Mouse (Mus musculus): ENCODE measurements at regions not wholly inside any gene's neighbourhood (a gene's known extent, or its start where the extent isn't known, plus 50 kb on each side); places are given as distances from the start of the nearest gene placed in this dataset.

DNA sequence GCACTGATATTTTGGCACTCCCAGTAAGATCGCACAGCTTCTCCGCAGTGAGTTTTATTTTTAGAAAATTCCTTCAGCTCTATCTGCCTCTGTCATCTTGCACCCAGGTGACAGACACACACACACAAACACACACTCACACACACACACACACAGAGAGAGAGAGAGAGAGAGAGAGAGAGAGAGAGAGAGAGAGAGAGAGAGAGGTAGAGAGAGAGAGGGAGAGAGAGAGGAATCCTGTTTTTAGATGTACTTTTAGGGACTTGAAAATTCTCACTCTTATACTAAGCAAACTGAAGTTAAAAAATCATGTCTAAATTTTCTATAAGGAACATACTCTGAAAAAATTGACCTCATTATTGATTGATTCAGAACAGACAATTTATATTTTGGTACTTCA is 210.2 kb upstream of the Cdh10 start:
- CTCF ChIA-PET = interaction anchor here (0.6 kb wide), 1 partner anchor 1409 kb away, joined by 3 read pairs; no protein-coding TSS in a partner anchor

DNA sequence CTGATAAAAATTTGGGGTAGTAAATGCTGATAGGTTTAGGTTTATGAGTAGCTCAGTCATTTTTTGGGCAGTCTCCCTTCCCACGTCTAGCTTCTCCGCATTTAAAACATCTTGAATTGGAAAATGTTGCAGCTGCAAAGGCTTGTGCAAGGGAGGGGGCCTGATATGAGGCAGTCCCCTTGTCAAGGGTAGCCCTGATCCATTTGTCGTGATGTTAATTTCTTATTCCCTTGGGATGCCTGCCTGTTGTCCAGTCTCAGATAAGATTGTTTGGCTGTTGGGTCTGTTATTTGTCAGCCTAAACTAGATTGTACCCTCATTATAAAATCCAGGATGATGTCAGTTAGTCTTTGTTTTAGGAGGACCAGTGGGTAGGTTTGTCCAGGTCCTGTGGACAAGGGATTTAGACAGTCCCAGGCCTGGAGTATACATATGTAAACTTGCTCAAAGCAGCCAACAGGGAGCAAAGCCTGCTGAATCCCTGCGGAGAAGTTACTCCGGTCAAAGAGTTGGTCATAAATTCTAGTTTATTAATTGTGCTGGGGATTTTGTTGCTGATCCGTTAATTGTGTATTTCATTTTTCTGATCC is 195.0 kb upstream of the Cdh10 start:
- CTCF ChIA-PET = no interaction called here

DNA sequence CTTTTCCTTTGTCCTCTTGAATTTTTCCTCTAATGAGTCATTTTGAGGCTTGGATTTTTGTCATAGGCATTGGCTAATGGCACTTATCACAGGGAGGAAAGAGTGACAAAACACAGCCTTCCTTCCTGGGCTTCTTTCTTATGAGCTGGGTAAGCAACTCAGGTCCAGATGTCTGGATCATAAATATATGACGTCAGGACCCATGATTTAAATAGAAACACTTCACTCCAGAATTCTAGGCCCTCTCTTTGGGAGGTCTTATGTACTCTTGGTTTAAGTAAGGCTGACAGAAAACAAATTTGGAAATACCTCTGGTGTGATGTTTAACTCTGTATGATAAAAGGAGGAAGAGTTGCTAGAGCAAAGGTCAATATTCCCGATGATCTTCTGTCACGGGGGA is 193.8 kb upstream of the Cdh10 start:
- CTCF ChIA-PET = no interaction called here

DNA sequence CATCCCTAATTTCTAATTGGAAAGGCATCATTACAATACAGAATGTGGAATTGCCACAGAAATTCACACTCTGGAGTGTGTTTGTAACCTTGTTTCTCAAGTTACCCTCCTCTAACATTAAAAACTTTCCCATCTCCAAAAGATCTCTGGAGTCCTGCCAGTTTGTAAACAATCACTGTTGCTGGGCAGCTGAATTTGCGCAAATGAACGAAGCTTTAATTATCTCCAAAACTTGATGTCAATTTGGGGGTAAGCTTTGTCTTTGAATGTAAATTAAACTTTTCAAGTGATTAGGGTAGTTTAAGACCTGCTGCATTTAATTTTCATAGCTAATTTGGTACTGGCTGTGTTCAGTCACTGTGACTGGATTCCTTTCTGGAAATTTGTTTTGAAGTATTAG is 191.8 kb upstream of the Cdh10 start:
- CTCF ChIA-PET = no interaction called here
